Mouse (Mus musculus) ES-Bruce4 (cell line): Measurements from ENCODE around the gene Gsto2.

ENCODE experiments used
- CTCF ChIP-seq: IDR thresholded peaks from one replicate; pipeline ENCODE4 v1.8.1; 2011; ENCODE audit warnings: low read depth, low read length
- POLR2A ChIP-seq: IDR thresholded peaks from one replicate; pipeline ENCODE4 v1.8.1; 2011; ENCODE audit warnings: low read length; ENCODE audit not compliant: insufficient read depth

- TF ChIP-seq CTCF (no peak), POLR2A (no peak)
Observed at GRCm38 (mm10) chr19:47918455-47919101, 53.2 kb downstream of the Gsto2 start.
